In genomic region chr1:88456451-88457072, GRCm38 (mm10) we compare ENCODE assay signal across 9 mouse cellular contexts. TPM values are rescaled to one million over a fixed set of nuclear protein-coding genes. Genes with fewer than 3 reads are reported as not detected.
A peak's percentile ranks its signal among the peaks of the same experiment; 100 is the strongest.
DNase-seq lines count a peak whose midpoint lies in the region; ATAC-seq and TF ChIP-seq lines count a peak whose summit lies in the region.
"Had no signal": no experiment of that assay in that cellular context is flagged by ENCODE, and none has a peak within 500 bp of the region (broad histone marks: within the 10 kb centered on the region; RNA-seq: fewer than 3 reads in every experiment).

No protein-coding gene starts in this region.

- H3K4me3 ChIP-seq in lung, postnatal 0 days (ENCODE audit: low read depth, low read length) = no peak overlapping the region
- H3K4me3 ChIP-seq: megakaryocyte, embryonic 14.5 days had no signal

- H3K27me3 ChIP-seq in lung, postnatal 0 days (replicated peaks; ENCODE audit: insufficient read depth, low read length) = no peaks in the 10 kb centered on the region

- H3K4me1 ChIP-seq in lung, postnatal 0 days (ENCODE audit: insufficient read depth, low read depth, low read length) = no peaks in the 10 kb centered on the region
- H3K4me1 ChIP-seq: megakaryocyte, embryonic 14.5 days had no signal

- peak; percentile 90 for DNase-seq in R1 (ENCODE audit: low read depth, low spot score)
- DNase-seq in cerebellum, adult 9-11 months = peak; percentile 62
- peak; percentile 44 to 88 for DNase-seq in frontal cortex, adult 2 months (ENCODE audit: extremely low spot score in 1 of 2, low spot score in 1 of 2)
- peak; percentile 71 for DNase-seq in layer of hippocampus, adult 9-10 months (ENCODE audit: low spot score)
- peak; percentile 85 for DNase-seq in lung, postnatal 0 days (ENCODE audit: low spot score)
- peak; percentile 67 for DNase-seq in ovary, postnatal 36 days (ENCODE audit: low spot score)
- peak; percentile 71 to 74 for DNase-seq in thymus, postnatal 36 days

- no peak for TF ChIP-seq EP300 in lung, postnatal 0 days (IDR thresholded peaks at IDR 0.05)

- WGBS in lung, postnatal 0 days = 56% methylated on average over 14 of the region's 14 CpGs

- no peak overlapping the region for H3K4me2 ChIP-seq in lung, postnatal 0 days (replicated peaks; ENCODE audit: low read depth, low read length)

- no peak overlapping the region for H3K9ac ChIP-seq in lung, postnatal 0 days (replicated peaks; ENCODE audit: low read depth)

- TF ChIP-seq CTCF in lung, postnatal 0 days (IDR thresholded peaks at IDR 0.05) = peak; percentile 91

- H3K9me3 ChIP-seq in lung, postnatal 0 days (ENCODE audit: low read length) = no peaks in the 10 kb centered on the region

- H3K27ac ChIP-seq in lung, postnatal 0 days (ENCODE audit: low read length) = no peak overlapping the region

- ATAC-seq in hematopoietic stem cell, adult 5-6 weeks (replicated peaks in 1 of 2; ENCODE audit: insufficient read depth in 1 of 2, low FRiP score in 2 of 2, low TSS enrichment in 1 of 2, low read depth in 1 of 2, poor library complexity in 2 of 2, severe bottlenecking in 2 of 2) = peak; percentile 60 to 88; a peak in 3 of 4 replicates
- ATAC-seq in lung, postnatal 0 days = peak; percentile 83

- H3K36me3 ChIP-seq in lung, postnatal 0 days (ENCODE audit: insufficient read depth, low read length) = no peaks in the 10 kb centered on the region

RNA-seq across cellular contexts. Expression of gene Spp2, which starts 49.8 kb away (rescaled TPM):
- 1.4 TPM in 2 replicates for polyA plus RNA-seq in frontal cortex, adult 2 months (2012; rRNA removed)
- total RNA-seq in hematopoietic stem cell, adult 5-6 weeks (2017) = not detected in 2 replicates
- polyA plus RNA-seq in lung, postnatal 0 days (2015; fragmentation: Nextera tagmentation; extraction: Ambion mirVana) = not detected in 2 replicates

RNA-seq across cellular contexts. Expression of gene Glrp1, which starts 53.3 kb away (rescaled TPM):
- polyA plus RNA-seq in frontal cortex, adult 2 months (2012; rRNA removed) = 0.08 and 0.19 TPM in 2 replicates
- total RNA-seq in hematopoietic stem cell, adult 5-6 weeks (2017) = 0.99 and 3.3 TPM in 2 replicates
- polyA plus RNA-seq in lung, postnatal 0 days (2015; fragmentation: Nextera tagmentation; extraction: Ambion mirVana) = 0.06 TPM in 1 of 2 replicates, not detected in the other
